Mouse (Mus musculus) CD4-positive, CD25-positive, alpha-beta regulatory T cell, adult 2 months (primary cell): Measurements from ENCODE around the gene Mettl26.
A peak's percentile ranks its signal among the peaks of the same experiment; 100 is the strongest.

Source experiments
- DNase-seq: peaks from one replicate; pipeline ENCODE4 v3.0.0-alpha.2; 2012; ENCODE audit warnings: low read depth, low spot score

The Mettl26 gene

DNA sequence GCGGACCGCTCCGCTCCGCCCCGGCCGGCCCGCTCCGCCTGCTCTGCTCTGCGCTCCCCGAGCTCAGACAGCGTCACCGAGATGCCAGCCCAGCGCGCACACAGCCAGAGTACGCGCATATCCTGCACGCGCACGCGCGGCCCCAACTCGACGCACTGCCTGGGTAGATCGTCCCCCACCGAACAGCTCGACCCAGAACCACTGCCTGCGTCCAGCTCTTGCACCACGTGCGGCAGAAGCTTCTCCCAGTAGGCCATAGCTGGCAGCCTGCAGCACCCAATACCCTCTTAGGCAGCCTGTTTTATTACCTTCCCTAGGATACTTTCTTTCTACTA, 37.8 kb upstream of the Mettl26 start, which contains the start of gene Rhbdl1:
Gene Rhbdl1 (minus strand): TSS at position 220 of the 335 bp plus-strand sequence.
- DNase-seq, result peak; percentile 62

- no peak for DNase-seq
Observed at GRCm38 (mm10) chr17:25837533-25837932, 37.3 kb upstream of the Mettl26 start.

DNA sequence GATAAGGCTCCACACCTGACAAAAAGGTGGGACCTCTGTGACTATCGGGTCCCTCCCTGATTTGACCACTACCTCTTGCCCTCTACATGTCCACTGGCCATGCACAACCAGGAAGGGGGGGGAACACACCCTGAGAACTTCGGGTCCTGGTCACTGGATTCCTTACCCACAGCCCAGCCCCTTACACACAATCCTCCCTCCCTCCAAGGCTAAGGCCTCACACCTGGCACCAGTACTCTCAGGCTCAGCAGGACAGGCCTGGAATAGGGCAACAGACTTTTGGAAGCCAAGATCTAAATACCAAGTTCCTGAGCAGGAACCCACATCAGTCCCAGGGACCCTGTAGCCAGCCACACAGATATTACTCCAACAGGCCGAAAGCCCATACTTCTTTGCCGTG, 36.0 kb upstream of the Mettl26 start:
- DNase-seq, result no peak

GRCm38 (mm10) chr17:25839455-25840235, 35.2 kb upstream of the Mettl26 start:
- DNase-seq, result no peak

DNA sequence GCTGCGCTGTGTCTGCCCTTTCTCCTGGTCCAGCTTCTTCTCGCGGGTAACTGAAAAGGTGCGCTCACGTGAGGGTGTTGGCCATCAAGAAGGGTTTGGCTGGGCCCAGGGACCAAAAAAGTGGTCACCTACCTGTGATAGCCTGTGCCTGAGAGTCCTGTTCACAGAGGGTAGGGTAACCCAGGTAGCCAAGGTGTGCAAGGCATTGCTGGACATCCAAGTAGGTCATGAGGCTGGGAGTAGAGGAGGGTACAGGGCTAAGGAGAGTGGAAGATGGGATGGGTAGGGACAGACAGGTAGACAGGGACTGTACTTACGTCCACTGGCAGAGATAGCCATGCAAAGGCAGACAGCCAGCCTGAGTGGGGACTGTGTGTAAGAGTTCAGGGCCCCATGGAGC, 34.4 kb upstream of the Mettl26 start:
- no peak for DNase-seq

- DNase-seq, result no peak
Observed at GRCm38 (mm10) chr17:25841117-25841880, 33.6 kb upstream of the Mettl26 start, which contains the start of gene Gm20683. TSS of gene Gm20683 (minus strand) at chr17:25841763.

GRCm38 (mm10) chr17:25842509-25842908, 32.4 kb upstream of the Mettl26 start:
- DNase-seq, result no peak

GRCm38 (mm10) chr17:25843122-25843521, 31.8 kb upstream of the Mettl26 start:
- no peak for DNase-seq

DNA sequence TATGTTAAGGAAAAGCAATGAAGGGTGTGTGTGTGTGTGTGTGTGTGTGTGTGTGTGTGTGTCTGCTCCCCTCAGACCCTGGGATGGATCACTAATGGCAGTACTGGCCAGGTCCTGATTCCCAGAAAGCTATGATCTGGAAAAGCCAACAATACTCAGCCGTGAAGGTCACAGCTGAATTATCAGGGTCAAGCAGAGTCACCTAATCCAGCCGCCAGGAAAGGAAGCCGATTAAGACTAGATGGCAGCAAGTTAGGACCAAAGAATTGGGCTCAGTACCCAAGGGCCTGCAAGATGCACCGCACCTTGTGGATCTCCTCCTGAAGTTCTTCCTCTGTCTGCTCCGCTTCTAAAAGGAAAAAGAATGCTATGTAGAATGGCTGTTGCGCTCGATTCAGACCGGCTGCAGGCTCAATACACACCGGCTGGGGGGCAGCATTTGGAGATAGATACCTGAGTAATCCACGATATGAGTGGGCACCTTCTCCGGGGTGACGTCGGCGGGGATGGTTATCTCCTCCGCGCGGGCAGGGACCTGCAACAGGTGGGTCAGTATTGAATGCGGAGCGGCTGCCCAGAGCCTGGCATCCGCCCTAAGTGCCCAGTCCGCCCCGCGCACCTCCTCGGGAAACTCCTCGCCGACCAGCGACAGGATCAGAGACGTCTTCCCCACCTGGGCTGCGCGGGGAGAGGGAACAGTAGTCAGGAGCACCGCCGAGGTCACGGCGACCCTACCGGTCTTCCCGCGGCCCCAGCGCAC, 31.1 kb upstream of the Mettl26 start:
- no peak for DNase-seq

DNA sequence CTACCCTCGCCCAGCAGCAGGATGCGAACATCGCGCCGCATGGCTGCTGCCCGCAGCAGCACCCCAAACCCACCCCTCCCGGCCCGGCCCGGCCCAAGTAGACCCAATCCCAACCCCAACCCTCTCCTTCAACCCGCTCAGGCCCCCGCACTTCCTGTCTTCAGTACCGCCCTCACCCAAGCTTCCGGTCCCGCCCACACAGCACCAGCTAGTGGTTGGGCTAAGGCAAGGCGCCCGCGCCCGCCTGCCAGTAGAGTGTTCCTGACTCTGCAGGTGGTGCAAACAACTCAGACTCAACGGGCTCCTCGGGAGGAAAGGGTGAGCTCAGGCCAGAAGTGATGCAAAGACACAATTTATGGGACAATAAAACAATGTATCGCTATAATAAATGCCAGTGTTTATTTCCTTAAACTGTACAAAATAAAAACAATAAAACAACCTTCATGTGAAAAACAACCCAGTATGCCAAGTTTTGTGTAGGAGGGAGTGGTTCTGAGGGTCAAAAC, 30.4 kb upstream of the Mettl26 start, which contains the start of gene Rhot2:
Gene Rhot2 (minus strand): TSS at position 456 of the 506 bp plus-strand sequence.
- DNase-seq, result peak; percentile 97

DNA sequence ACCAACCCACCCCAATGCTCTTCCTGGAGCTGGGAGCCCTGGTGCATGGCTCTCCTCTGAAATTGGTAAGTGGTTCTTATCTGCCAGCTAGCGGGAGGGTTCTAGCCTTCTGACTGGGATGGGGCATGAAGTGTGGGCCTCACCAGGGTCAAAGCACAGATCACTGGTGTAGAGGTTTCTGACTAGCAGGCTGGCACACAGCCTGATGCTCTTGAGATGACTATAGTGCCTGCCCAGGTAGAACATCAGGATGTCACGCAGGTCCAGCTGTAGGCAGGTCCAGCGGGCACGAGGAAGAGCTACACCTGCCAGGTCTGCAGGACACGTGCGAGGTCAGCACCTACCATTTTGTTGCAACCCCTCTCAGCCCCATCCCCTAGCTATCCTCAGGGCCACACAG, 14.6 kb upstream of the Mettl26 start:
- DNase-seq, result no peak

DNA sequence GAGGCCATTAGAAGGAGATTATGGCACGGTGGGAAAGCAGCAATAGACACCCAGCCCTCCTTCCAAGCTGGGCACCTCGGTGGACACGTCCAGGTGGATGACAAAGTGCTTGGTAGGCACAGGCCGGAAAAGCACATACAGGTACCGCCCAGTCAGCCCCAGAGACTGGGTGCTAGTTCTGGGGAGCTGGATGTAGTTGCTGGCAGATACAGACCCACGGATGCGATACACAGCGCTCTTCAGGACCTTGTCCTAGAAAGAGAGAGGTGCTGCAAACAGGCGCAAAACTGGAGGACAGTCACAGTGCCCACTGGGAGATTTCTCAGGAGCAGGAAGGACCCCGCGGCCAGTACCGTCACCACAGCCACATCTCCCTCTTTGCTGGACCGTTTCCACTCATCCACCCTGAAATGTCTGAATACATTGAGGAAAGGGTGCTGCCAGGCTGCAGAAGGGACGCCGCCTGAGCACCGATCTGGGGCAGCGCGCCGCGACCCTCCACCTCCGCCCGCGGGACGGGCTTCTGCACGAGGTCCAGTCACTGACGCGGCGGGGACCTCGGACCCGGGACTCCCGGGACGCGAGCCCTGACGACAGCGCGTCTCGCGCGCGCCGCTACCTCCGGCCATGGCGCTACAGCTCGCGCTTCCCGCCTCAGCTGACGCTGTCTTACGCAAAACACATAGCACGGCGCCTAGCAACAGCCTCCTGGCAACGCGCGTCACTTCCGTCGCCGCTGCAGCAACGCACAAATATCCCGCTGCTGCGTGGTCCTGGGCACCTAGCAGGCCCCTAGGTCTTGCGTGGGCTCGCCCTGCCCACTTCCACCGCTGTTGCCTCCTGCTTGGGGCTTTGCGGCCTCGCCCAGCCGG, 13.8 kb upstream of the Mettl26 start, which contains the start of gene Wdr90:
Gene Wdr90 (minus strand): TSS at position 670 of the 872 bp plus-strand sequence.
- peak; percentile 97 for DNase-seq

GRCm38 (mm10) chr17:25861704-25862612, 12.9 kb upstream of the Mettl26 start:
- no peak for DNase-seq

DNA sequence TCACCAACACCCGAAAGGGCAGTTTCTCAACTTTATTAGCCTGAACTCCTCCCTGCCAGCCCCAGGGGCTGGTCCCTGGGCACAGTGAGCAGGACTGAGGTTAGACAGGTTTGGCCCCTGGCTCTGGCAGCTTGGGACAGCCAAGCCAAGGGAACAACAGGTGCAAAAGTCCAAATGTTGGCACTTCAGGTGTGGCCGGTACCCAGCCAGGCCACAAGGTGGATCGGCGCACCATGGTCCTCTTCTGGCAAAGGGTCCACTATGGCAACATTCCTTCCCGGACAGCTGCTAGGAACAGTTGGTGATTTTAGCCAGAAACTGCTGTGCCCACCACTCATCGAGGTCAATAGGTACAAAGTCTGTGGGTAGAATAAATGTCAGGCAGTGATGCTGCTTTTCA, 11.2 kb upstream of the Mettl26 start:
- DNase-seq, result no peak

GRCm38 (mm10) chr17:25864311-25864710, 10.6 kb upstream of the Mettl26 start:
- no peak for DNase-seq

DNA sequence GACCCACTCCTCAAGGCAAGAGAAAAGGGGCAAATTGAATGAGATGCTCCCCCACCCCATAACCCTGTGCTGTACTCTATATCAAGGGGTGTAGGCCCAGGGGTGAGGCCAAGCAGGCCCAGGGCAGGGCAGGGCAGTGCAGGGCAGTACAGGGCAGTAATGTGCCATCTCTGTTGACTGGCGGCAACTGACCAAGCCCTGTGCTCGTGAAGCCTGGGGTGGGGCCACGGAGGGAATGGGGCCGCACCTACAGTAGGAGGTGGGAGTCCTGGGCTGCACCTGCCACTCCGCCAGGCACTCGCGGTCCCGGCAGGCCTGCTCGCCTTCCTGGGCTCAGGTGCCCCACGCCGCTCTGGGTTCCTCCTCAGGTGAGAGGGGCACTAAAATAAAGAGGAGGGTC, 9.6 kb upstream of the Mettl26 start:
- DNase-seq, result no peak

GRCm38 (mm10) chr17:25866172-25866571, 8.7 kb upstream of the Mettl26 start:
- DNase-seq, result no peak

- peak; percentile 46 for DNase-seq
Observed at GRCm38 (mm10) chr17:25867509-25867835, 7.4 kb upstream of the Mettl26 start.

DNA sequence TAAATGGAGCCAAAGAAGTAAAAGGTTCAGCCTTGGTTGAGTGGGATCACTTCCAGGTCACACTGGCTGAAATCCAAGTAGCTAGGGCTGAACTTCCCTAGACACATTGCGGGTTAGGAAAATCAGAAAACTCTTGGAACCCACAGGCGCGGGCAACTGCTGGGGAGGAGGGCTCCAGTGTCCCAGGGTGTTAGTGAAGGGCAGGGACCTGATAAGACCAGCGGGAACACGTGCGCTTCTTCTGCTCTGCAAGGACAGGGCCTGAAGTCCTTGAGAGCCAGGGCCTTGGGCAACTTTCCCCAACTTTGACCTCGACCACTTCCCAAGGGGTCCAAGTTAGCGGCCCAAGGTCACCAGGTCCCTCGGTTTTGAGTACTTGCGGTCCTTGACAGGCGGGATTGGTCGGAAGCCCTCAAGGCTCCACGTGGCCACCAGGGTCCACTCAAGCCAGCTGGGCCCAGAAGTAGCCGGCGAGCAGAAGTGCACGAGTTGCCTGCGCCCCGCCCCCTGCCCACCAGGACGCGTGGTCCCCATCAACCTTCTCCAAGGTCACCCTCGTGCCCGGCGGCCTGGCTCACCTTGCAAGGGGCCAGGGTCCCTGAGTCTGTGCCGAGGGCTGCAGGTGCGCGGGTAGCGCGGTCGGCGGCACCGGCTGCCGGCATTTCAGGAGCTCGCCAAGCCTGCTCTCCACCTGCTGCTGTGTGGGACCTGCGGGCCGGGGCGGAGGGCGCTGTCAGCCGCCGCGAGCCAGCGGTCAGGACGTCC, 6.9 kb upstream of the Mettl26 start:
- no peak for DNase-seq
